Mouse (Mus musculus) activated CD4-positive, CD25-positive, alpha-beta regulatory T cell, adult 4 months (primary cell): Measurements from ENCODE around the gene Mill2. TPM values are rescaled to one million over a fixed set of nuclear protein-coding genes. Genes with fewer than 3 reads are reported as not detected.
"Not testable (repeated sequence)": the region's sequence is repeated elsewhere in the genome, so short reads cannot be mapped to it uniquely, and the experiment has no call there.

Experiments used
- ATAC-seq: one replicate; pipeline ENCODE4 v1.8.0; 2017
- polyA plus RNA-seq, 2 experiments: library from polyadenylated mRNA; unstranded; fragments of 100-300 nt; shearing (Covaris generic); gene quantifications; one replicate each; pipeline ENCODE4 v1.2.1; 2017

Mill2 gene
- polyA plus RNA-seq: not detected

GRCm38 (mm10) chr7:18839865-18840264 is at the start of gene Mill2:
Mill2 (plus strand) TSS chr7:18839966.
- no peak for ATAC-seq

- not testable (repeated sequence) for ATAC-seq
Measured at GRCm38 (mm10) chr7:18790671-18791070, 49.1 kb upstream of the Mill2 start.

GRCm38 (mm10) chr7:18798420-18798819 is 41.3 kb upstream of the Mill2 start, which contains the start of gene Psg19:
Psg19 (minus strand) TSS chr7:18798520.
- ATAC-seq: no peak

GRCm38 (mm10) chr7:18799129-18799528 is 40.6 kb upstream of the Mill2 start:
- ATAC-seq: no peak

- ATAC-seq: no peak
Measured at GRCm38 (mm10) chr7:18803526-18803925, 36.2 kb upstream of the Mill2 start.

GRCm38 (mm10) chr7:18818301-18818700 is 21.5 kb upstream of the Mill2 start:
- ATAC-seq: no peak

- no peak for ATAC-seq
Measured at GRCm38 (mm10) chr7:18821507-18821906, 18.3 kb upstream of the Mill2 start, which contains the start of gene Psg17. Psg17 (minus strand) TSS chr7:18821607.

- no peak for ATAC-seq
Measured at GRCm38 (mm10) chr7:18827792-18828546, 11.8 kb upstream of the Mill2 start.

- no peak for ATAC-seq
Measured at GRCm38 (mm10) chr7:18828592-18828991, 11.2 kb upstream of the Mill2 start.

- ATAC-seq: no peak
Measured at GRCm38 (mm10) chr7:18829545-18829944, 10.2 kb upstream of the Mill2 start.

GRCm38 (mm10) chr7:18832298-18832697 is 7.5 kb upstream of the Mill2 start:
- ATAC-seq: no peak

- ATAC-seq: peak; percentile 92
Measured at GRCm38 (mm10) chr7:18840386-18841173, 814 bp downstream of the Mill2 start.

GRCm38 (mm10) chr7:18841174-18841567 is 1.4 kb downstream of the Mill2 start:
- ATAC-seq: no peak

GRCm38 (mm10) chr7:18844811-18845210 is 5.0 kb downstream of the Mill2 start:
- ATAC-seq: no peak

GRCm38 (mm10) chr7:18848395-18848794 is 8.6 kb downstream of the Mill2 start:
- ATAC-seq: no peak

- no peak for ATAC-seq
Measured at GRCm38 (mm10) chr7:18858310-18858916, 18.6 kb downstream of the Mill2 start.

- no peak for ATAC-seq
Measured at GRCm38 (mm10) chr7:18862801-18863200, 23.0 kb downstream of the Mill2 start.

- ATAC-seq: no peak
Measured at GRCm38 (mm10) chr7:18868491-18868890, 28.7 kb downstream of the Mill2 start.

GRCm38 (mm10) chr7:18871031-18871430 is 31.3 kb downstream of the Mill2 start, which contains the start of gene Pglyrp1:
Pglyrp1 (plus strand) TSS chr7:18871331.
- not testable (repeated sequence) for ATAC-seq

GRCm38 (mm10) chr7:18872014-18872802 is 32.4 kb downstream of the Mill2 start:
- no peak for ATAC-seq

GRCm38 (mm10) chr7:18872816-18873215 is 33.0 kb downstream of the Mill2 start:
- no peak for ATAC-seq

GRCm38 (mm10) chr7:18873253-18873652 is 33.5 kb downstream of the Mill2 start:
- peak; percentile 96 for ATAC-seq
